In the genomic region with DNA sequence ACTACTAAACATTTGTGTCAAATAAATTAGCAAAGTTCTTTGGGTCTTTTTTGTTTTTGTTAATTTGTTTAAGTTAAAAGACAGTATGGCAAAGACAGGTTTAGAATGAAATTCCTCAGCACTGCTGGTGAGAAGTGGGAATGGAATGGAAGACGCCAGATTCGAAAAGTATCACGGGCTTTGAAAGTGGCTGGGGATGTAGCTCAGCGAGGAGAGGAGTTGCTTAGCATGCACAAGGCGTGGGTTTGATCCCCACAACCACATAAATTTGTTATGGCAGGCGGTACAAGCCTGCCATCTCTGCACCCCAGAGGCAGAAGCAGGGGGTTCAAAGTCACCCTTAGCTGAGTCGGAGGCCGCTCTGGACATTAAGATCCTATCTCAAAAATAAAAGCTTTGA, we compare ENCODE assay signal across 25 mouse cellular contexts.
"Had no signal": no experiment of that assay in that cellular context is flagged by ENCODE, and none has a peak within 500 bp of the region (broad histone marks: within the 10 kb centered on the region; RNA-seq: fewer than 3 reads in every experiment).

No protein-coding gene starts in this region.

- H3K36me3 ChIP-seq: heart, embryonic 13.5 days; heart, embryonic 15.5 days; hindbrain, embryonic 15.5 days; kidney, embryonic 15.5 days; limb, embryonic 13.5 days; limb, embryonic 15.5 days had no signal

- H3K4me2 ChIP-seq: heart, embryonic 13.5 days; heart, embryonic 15.5 days; hindbrain, embryonic 13.5 days; hindbrain, embryonic 15.5 days; kidney, embryonic 15.5 days; limb, embryonic 13.5 days; limb, embryonic 15.5 days; liver, embryonic 12.5 days had no signal

- H3K9me3 ChIP-seq: heart, embryonic 10.5 days; heart, embryonic 15.5 days; hindbrain, embryonic 15.5 days; kidney, embryonic 15.5 days; limb, embryonic 15.5 days; liver, embryonic 12.5 days had no signal

- DNase-seq: gastrocnemius, postnatal 14 days; gastrocnemius, postnatal 36 days; heart, adult 18-20 months; heart, postnatal 14 days; heart, postnatal 36 days; kidney, adult 11 months; kidney, adult 2 months; kidney, adult 9 months; kidney, postnatal 14 days; kidney, postnatal 36 days; layer of hippocampus, adult 9-11 months; layer of hippocampus, postnatal 36 days; left cerebral cortex, postnatal 4 days had no signal

- H3K27ac ChIP-seq: heart, embryonic 10.5 days; heart, embryonic 13.5 days; heart, embryonic 15.5 days; hindbrain, embryonic 13.5 days; hindbrain, embryonic 15.5 days; hindbrain, postnatal 0 days; kidney, embryonic 15.5 days; kidney, postnatal 0 days; limb, embryonic 13.5 days; limb, embryonic 15.5 days; liver, embryonic 12.5 days had no signal

- ATAC-seq: hindbrain, postnatal 0 days; intestine, embryonic 16.5 days; liver, embryonic 12.5 days had no signal

- H3K4me1 ChIP-seq: heart, embryonic 15.5 days; hindbrain, embryonic 13.5 days; hindbrain, embryonic 15.5 days; kidney, embryonic 15.5 days; limb, embryonic 13.5 days; limb, embryonic 15.5 days had no signal

- H3K27me3 ChIP-seq: heart, embryonic 13.5 days; heart, embryonic 15.5 days; hindbrain, embryonic 13.5 days; hindbrain, embryonic 15.5 days; kidney, embryonic 15.5 days; limb, embryonic 13.5 days; limb, embryonic 15.5 days; liver, embryonic 12.5 days had no signal

- H3K9ac ChIP-seq: heart, embryonic 13.5 days; heart, embryonic 15.5 days; hindbrain, embryonic 13.5 days; hindbrain, embryonic 15.5 days; kidney, embryonic 15.5 days; limb, embryonic 13.5 days; limb, embryonic 15.5 days; liver, embryonic 12.5 days had no signal

- H3K4me3 ChIP-seq: heart, embryonic 10.5 days; heart, embryonic 13.5 days; heart, embryonic 15.5 days; hindbrain, embryonic 13.5 days; hindbrain, embryonic 15.5 days; kidney, embryonic 15.5 days; limb, embryonic 13.5 days; limb, embryonic 15.5 days; liver, embryonic 12.5 days had no signal
